Mouse (Mus musculus) heart, postnatal 4 days (tissue): ENCODE measurements around the gene Hnrnpul2. TPM values are rescaled to one million over a fixed set of nuclear protein-coding genes. Genes with fewer than 3 reads are reported as not detected.
"Not testable (repeated sequence)": the region's sequence is repeated elsewhere in the genome, so short reads cannot be mapped to it uniquely, and the experiment has no call there.

Source experiments
- DNase-seq: peaks from one replicate; pipeline ENCODE4 v3.0.0; 2021
- total RNA-seq, 2 experiments: library from RNA; stranded (reverse); gene quantifications; 2 replicates each; pipeline ENCODE4 v1.2.3; 2021

The Hnrnpul2 gene
- total RNA-seq, 2 experiments from 2014 or later, result 53.5 to 56.0 TPM

DNA sequence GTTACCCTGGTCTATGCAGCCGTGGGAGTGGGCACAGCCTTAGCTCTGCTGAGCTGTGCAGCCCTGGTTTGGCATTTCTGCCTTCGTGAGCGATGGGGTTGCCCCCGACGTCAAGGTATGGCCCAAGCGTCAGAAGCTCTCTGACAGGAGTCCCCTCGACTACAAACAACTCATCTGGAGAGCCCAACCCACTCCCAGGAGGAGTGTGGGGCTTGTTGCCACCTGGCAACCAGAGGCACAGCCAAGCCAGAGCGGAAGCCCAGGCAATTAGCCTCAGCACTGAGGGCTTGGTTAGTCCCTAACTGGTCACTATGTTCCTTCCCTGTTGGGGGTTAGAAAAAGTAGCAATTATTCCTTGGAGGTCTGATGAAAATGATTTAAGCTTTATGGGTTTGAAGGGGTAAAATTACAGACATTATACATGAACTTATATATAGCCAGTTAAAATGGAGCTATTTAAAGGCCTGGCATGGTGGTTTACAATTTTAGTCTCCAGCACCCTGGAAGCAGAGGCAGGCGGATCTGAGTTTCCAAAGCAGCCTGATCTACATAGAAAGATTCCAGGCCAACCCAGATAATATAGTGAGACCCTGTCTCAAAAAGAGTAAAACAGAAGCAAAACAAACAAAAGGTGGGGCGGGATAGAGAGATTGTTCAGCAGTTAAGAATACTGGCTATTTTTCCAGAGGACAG, 32.6 kb downstream of the Hnrnpul2 start:
- DNase-seq, result no peak

DNA sequence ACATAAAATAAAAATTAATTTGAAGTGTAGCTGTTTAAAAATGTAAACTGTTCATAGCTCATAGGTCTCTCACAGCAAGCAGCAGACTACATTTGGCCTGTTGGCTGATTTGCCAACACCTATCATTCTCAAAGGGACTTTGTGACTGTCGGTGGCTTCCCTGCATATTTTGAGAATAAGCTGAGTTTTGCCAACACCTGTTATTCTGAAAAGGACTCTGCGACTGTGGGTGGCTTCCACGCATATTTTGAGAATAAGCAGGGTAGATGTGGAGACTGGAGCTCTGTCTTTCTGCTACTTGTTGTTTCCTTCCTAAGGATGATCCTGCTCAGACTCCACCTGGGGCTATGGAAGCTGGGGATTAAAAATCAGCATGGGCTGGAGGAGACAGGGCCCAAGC, 33.3 kb downstream of the Hnrnpul2 start:
- DNase-seq, result no peak

DNA sequence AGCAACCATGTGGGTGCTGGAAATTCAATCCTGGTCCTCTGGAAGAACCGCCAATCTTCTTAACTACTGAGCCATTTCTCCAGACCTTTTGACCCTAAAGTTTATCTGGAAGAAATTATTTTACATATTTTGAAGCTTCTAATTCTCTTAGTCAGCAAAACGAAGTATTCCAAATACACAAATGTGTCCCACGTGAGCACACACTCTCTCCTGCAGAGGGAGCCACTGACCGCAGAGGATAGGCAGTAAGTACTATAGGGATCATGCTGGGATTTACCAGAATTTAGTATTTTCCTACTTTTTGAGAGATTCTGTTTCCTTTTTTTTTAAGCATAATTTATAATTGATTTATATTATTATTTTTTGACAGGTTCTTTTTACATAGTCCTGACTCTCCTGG, 37.9 kb downstream of the Hnrnpul2 start:
- DNase-seq, result peak; percentile 71

DNA sequence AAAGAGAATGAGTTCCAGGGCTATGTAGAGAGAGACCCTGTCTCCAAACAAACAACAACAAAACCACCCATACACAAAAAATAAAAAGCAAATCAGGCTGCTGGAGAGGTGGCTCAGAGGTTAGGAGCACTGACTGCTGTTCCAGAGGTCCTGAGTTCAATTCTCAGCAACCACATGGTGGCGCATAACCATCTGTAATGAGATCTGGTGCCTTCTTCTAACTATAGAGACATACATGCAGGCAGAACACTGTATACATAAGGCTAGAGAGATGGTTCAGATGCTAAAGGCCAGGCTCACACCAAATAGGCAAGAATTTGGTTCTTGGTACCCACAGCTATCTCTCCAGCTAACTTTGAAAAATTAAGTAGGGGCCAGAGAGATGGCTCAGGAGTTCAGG, 39.2 kb downstream of the Hnrnpul2 start:
- no peak for DNase-seq

DNA sequence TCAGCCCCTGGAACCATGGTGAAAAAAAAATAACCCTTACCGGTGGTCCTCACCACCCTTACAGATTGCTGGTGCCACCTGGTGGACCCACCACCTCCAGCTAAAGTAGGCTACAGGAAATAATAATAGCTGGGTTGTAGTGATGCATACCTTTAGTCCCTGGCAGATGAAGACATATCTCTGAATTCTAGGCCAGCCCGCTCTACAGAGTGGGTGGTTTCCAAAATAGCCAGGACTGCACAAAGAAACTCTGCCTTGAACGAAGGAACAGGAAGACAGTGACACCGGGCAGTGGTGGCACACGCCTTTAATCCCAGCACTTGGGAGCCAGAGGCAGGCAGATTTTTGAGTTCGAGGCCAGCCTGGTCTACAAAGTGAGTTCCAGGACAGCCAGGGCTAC, 44.5 kb downstream of the Hnrnpul2 start:
- no peak for DNase-seq

DNA sequence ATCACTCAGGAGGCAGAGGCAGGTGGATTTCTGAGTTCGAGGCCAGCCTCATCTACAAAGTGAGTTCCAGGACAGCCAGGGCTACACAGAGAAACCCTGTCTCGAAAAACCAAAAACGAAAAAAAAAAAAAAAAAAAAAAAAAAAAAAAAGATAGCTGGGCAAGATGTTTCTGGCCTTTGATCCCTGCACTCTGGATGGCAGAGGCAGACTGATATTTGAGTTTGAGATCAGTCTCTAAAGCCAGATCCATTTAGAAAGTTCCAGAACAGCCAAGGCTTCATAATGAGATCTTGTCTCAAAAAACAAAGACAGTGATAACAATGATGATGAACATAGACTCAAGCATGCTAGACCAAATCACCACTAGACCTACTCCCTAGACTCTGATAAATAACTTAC, 50.6 kb downstream of the Hnrnpul2 start:
- not testable (repeated sequence) for DNase-seq

DNA sequence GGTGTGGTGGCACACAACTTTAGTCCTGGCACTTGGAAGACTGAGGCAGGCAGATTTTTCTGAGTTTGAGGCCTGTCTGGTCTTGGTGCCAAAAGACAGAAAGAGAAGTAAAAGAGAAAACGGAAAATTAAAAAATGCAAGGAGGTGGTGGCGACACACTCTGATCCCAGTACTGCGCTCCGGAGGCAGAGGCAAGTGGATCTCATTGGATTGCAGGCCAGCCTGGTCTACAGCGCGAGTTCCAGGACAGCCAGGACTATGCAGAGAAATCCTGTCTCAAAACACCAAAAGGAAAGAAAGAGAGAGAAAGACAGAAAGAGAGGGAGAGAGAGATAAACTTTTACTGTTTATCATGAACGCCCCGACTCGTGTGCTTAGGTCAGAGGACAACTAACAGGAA, 51.0 kb downstream of the Hnrnpul2 start:
- DNase-seq, result no peak

DNA sequence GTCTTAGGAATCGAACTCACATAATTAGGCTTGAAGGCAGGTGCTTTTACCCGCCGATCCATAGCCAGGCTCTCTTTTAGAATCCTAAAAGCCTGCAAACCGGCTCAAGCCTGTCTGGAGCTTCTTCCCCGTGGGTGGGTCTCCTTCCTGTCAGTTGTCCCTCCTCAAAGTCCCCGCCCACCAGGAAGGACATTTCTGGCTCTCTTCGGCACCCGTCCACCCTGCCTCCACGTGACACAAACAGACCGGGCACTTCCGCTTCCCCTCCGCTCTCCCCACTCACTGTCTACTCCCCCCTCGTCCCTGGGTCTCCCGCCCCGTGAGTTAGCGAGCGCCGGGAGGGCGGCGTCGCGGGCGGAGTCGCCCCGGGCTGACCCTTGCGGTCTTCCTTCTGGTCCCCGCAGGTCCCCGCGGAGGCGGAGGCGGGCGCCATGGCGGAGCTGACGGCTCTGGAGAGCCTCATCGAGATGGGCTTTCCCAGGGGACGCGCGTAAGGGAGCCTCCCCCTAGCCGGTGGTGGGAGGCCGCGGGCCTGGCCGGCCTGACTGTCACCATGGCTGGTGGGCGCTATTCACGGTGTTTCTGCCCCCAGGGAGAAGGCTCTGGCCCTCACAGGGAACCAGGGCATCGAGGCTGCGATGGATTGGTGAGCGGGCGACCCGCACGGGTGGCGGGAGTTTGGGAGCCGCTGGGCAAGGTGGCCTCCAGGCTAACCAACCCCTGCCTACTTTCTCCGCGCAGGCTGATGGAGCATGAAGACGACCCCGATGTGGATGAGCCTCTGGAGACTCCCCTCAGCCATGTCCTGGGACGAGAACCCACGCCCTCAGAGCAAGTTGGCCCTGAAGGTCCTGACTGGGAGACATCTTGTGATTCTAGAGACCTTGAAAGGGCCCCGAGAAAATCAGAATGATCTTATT, 51.7 kb downstream of the Hnrnpul2 start, which contains the start of gene Ubxn1:
Gene Ubxn1, plus strand, starts transcription at position 230 of the 920 bp plus-strand sequence.
- DNase-seq, result peak; percentile 97

DNA sequence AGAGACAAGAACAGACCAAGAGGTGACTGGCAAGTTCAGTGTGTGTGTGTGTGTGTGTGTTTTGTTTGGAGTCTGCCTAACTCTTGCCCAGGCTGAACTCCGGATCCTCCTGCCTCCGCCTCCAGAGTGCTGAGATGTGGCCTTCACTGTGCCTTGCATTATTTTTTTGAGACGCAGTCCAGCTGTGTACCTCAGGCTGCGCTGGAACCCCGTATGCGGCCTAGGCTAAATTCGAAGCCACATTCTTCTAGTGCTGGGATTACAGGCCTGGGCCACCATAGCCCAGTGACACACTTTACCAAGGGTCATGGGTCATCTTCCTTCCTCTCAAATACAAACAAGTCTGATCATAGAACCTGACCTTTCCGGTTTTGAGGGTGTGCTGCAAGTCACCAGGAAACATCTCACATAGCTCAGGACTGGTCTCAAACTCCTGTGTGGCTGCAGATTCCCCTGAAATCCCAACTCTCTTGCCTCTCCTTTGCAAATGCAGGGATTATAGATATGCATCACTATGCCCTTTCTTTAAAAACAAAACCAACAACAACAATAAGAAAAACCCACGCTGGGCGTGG, 52.5 kb downstream of the Hnrnpul2 start:
- DNase-seq, result no peak

DNA sequence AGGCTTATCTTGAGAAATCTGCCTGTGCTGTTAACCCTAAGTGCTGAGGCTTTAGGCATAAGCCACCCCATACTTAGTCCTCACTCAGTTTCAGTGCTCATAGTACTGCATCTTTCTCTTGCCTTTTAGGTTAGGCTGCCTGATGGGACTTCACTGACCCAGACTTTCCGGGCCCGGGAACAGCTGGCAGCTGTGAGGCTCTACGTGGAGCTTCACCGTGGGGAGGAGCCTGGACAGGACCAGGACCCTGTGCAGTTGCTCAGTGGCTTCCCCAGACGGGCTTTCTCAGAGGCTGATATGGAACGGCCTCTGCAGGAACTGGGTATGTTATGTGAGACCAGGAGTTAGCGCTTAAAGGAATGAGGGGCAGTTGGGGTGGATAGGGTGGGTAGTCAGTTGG, 55.2 kb downstream of the Hnrnpul2 start:
- no peak for DNase-seq

DNA sequence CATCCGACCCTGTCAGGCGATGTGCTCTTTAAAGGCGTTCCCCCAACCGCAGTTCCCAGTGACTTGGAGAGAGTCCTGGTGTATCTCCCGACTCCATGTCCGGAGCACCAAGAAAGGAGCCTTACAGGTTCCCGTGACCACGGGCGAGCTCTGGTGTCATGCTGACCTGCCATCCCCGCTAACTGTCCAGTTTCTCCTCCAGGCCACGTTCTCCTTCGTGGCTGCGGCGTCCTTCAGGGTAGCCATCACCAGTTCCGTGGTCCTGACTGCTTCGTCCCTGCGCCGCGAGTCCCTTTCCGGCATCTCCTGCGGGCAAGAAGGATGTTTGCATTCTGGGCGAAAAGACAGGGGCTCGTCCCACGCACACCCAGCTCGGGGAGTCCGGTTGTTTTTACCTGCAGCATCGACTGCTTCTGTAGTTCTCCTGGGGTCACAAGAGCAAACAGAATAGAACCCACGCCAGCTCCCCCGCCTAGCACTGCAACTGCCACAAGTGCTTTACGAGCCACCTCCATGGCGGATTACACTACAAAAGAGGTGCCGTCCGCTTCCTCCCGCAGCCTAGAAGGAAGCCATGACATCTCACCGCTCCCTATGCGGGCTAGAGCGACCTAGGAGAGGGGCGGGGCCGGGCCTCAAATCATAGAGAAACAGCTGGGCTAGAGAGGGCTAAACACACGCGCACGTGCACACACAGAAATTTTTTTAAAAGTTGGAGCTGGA, 60.7 kb downstream of the Hnrnpul2 start, which contains the start of gene Uqcc3:
Gene Uqcc3, minus strand, starts transcription at position 613 of the 723 bp plus-strand sequence.
- DNase-seq, result peak; percentile 90

DNA sequence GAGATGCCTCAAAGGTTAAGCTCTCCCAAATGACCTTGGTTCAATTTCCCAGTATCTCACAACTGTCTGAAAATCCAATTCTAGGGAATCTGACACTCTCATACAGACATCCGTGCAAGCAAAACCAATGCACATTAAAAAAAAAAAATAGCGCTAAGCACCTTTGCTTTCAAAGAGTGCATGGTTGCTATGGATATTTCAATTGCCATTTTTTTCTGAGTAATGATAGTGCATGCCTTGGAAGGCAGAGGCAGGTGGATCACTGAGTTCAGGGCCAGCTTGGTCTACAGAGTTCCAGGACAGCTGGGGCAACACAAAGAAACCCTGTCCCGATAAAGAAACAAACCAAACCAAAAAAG, 61.2 kb downstream of the Hnrnpul2 start:
- no peak for DNase-seq

DNA sequence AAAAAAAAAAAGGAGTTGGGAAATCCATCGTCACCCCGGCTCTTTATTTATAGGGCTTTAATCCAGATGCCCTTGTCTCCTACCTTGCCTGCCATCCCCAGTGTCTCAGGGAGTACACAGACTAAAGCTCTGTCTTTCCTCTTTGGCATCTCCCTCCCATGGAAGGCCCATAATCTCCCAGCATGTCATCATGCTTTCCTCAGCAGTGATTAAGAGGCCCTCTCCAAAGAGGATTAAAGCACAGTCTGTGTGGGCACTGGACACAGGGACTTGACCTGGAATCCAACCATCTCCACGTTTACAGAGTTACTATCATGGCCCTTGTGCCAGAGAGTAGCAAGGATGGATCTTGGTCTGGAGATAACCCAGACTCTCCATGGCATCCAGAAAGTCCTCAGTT, 63.8 kb downstream of the Hnrnpul2 start, which contains the start of the genes Lbhd1 and Gm49403:
Gene Lbhd1, plus strand, starts transcription at position 117 of the 400 bp plus-strand sequence.
Gene Gm49403, plus strand, starts transcription at position 315 of the 400 bp plus-strand sequence.
- DNase-seq, result no peak

Other genes starting within 250 kb of the Hnrnpul2 start
- not detected for gene Slc22a8, start 228.8 kb upstream of the Hnrnpul2 start, total RNA-seq
- not detected for gene Slc22a6, start 202.0 kb upstream of the Hnrnpul2 start, total RNA-seq
- gene Chrm1, start 156.2 kb upstream of the Hnrnpul2 start, total RNA-seq, result not detected
- 10 to 100 TPM; 62.4 to 66.3 TPM for gene Slc3a2, start 96.6 kb upstream of the Hnrnpul2 start, total RNA-seq
- gene Wdr74, start 84.2 kb upstream of the Hnrnpul2 start, total RNA-seq, result 10 to 100 TPM; 30.3 to 31.1 TPM
- gene 1700092M07Rik, start 79.3 kb upstream of the Hnrnpul2 start, total RNA-seq, result not detected
- gene Stx5a, start 78.6 kb upstream of the Hnrnpul2 start, total RNA-seq, result 10 to 100 TPM; 43.4 to 48.5 TPM
- gene Nxf1, start 62.9 kb upstream of the Hnrnpul2 start, total RNA-seq, result 10 to 100 TPM; 82.1 to 86.1 TPM
- gene Tmem223, start 49.0 kb upstream of the Hnrnpul2 start, total RNA-seq, result 100 to 1,000 TPM; 121 to 133 TPM
- 10 to 100 TPM; 16.6 to 17.1 TPM for gene Tmem179b, start 45.5 kb upstream of the Hnrnpul2 start, total RNA-seq
- 10 to 100 TPM; 12.1 to 12.5 TPM for gene Taf6l, start 33.6 kb upstream of the Hnrnpul2 start, total RNA-seq
- gene Polr2g, start 21.4 kb upstream of the Hnrnpul2 start, total RNA-seq, result 10 to 100 TPM; 71.2 to 80.6 TPM
- 1 to 10 TPM; 2.4 to 2.5 TPM for gene Zbtb3, start 17.5 kb upstream of the Hnrnpul2 start, total RNA-seq
- gene Ttc9c, start 677 bp upstream of the Hnrnpul2 start, total RNA-seq, result 10 to 100 TPM; 20.9 to 22.8 TPM
- gene AC129217.1, start 9.8 kb downstream of the Hnrnpul2 start, total RNA-seq, result not detected
- 10 to 100 TPM; 26.2 to 27.5 TPM for gene Bscl2, start 17.5 kb downstream of the Hnrnpul2 start, total RNA-seq
- under 1 TPM in 1 of 2 experiments, not detected in 1; 0.16 TPM for gene Gng3, start 19.2 kb downstream of the Hnrnpul2 start, total RNA-seq
- gene Lrrn4cl, start 30.8 kb downstream of the Hnrnpul2 start, total RNA-seq, result 1 to 10 TPM; 2.4 to 2.5 TPM
- gene Ubxn1, start 51.5 kb downstream of the Hnrnpul2 start, total RNA-seq, result 100 to 1,000 TPM; 112 to 125 TPM
- 10 to 100 TPM; 39.4 to 41.2 TPM for gene Uqcc3, start 60.9 kb downstream of the Hnrnpul2 start, total RNA-seq
- gene Lbhd1, start 63.7 kb downstream of the Hnrnpul2 start, total RNA-seq, result 1 to 10 TPM; 2.1 to 5.6 TPM
- gene Gm49403, start 63.9 kb downstream of the Hnrnpul2 start, total RNA-seq, result not detected
- gene 1810009A15Rik, start 68.8 kb downstream of the Hnrnpul2 start, total RNA-seq, result 10 to 100 TPM; 23.7 to 24.9 TPM
- 1 to 10 TPM; 2.3 to 3.6 TPM for gene Gm49416, start 68.9 kb downstream of the Hnrnpul2 start, total RNA-seq
- 10 to 100 TPM; 16.3 to 17.1 TPM for gene Ints5, start 73.0 kb downstream of the Hnrnpul2 start, total RNA-seq
- gene Ganab, start 78.1 kb downstream of the Hnrnpul2 start, total RNA-seq, result 10 to 100 TPM; 80.9 to 83.7 TPM
- gene B3gat3, start 100.4 kb downstream of the Hnrnpul2 start, total RNA-seq, result 10 to 100 TPM; 36.0 to 38.0 TPM
- 1 to 10 TPM; 3.1 to 3.2 TPM for gene Rom1, start 109.3 kb downstream of the Hnrnpul2 start, total RNA-seq
- gene Eml3, start 109.5 kb downstream of the Hnrnpul2 start, total RNA-seq, result 10 to 100 TPM; 15.4 to 16.6 TPM
- gene Mta2, start 121.9 kb downstream of the Hnrnpul2 start, total RNA-seq, result 10 to 100 TPM; 62.5 to 63.8 TPM
- 1 to 10 TPM; 8.3 to 9.6 TPM for gene Tut1, start 133.8 kb downstream of the Hnrnpul2 start, total RNA-seq
- 100 to 1,000 TPM; 357 to 371 TPM for gene Eef1g, start 147.0 kb downstream of the Hnrnpul2 start, total RNA-seq
- gene Ahnak, start 169.3 kb downstream of the Hnrnpul2 start, total RNA-seq, result 100 to 1,000 TPM; 303 to 328 TPM